Mouse (Mus musculus) CH12.LX (cell line): ENCODE data around the gene Tmed6. TPM values are rescaled to one million over a fixed set of nuclear protein-coding genes. Genes with fewer than 3 reads are reported as not detected.

Source experiments
- DNase-seq: peaks from one replicate; pipeline ENCODE4 v3.0.0-alpha.2; 2013; ENCODE audit errors: extremely low read depth
- H3K27ac ChIP-seq: 2 replicates; pipeline ENCODE4 v1.5.1; 2012; ENCODE audit warnings: low read depth, mild to moderate bottlenecking, control low read depth, moderate library complexity; ENCODE audit not compliant: insufficient read depth
- H3K27me3 ChIP-seq: replicated peaks from 2 replicates; pipeline ENCODE3; 2012; ENCODE audit warnings: inconsistent platforms
- H3K36me3 ChIP-seq, 2 experiments: replicated peaks in 1 of 2; 2 replicates each; pipeline versions ENCODE3 to v1.6.1; 2012; ENCODE audit warnings: inconsistent platforms in 1 of 2, low read length in 1 of 2, mild to moderate bottlenecking in 1 of 2, mixed read lengths in 1 of 2, moderate library complexity in 1 of 2; ENCODE audit not compliant: control insufficient read depth in 1 of 2, insufficient read depth in 1 of 2
- H3K4me1 ChIP-seq, 2 experiments: 2 replicates each; pipeline ENCODE4 v1.6.1; 2012; ENCODE audit warnings: inconsistent platforms in 1 of 2, moderate library complexity in 1 of 2; ENCODE audit not compliant: insufficient read depth in 2 of 2, control insufficient read depth in 1 of 2
- H3K4me2 ChIP-seq: 2 replicates; pipeline ENCODE4 v1.6.1; 2012; ENCODE audit warnings: low read depth, mild to moderate bottlenecking, control low read depth; ENCODE audit not compliant: poor library complexity, insufficient read depth, severe bottlenecking
- H3K4me3 ChIP-seq, 3 experiments: fragments of 150-350 bp in 1 of 3; sonication (generic) in 1 of 3; replicated peaks in 1 of 3; 2 replicates each; pipeline versions ENCODE3 to v1.5.1; 2011 to 2012; ENCODE audit warnings: low read depth in 2 of 3, low read length in 2 of 3, mild to moderate bottlenecking in 2 of 3, moderate library complexity in 2 of 3, control low read depth in 1 of 3, improper control_type of control experiment in 1 of 3, inconsistent platforms in 1 of 3, mixed read lengths in 1 of 3; ENCODE audit not compliant: poor library complexity in 1 of 3
- H3K79me2 ChIP-seq: replicated peaks from 2 replicates; pipeline ENCODE4 v1.6.1; 2012; ENCODE audit warnings: mild to moderate bottlenecking, moderate library complexity; ENCODE audit not compliant: control insufficient read depth, poor library complexity, insufficient read depth, severe bottlenecking; ENCODE audit errors: extremely low read depth
- H3K9ac ChIP-seq: 2 replicates; pipeline ENCODE4 v1.6.1; 2012; ENCODE audit warnings: low read depth, mild to moderate bottlenecking, control low read depth, moderate library complexity; ENCODE audit not compliant: insufficient read depth
- H3K9me3 ChIP-seq: replicated peaks from 2 replicates; pipeline ENCODE3; 2012; ENCODE audit warnings: low read length, inconsistent platforms, mixed read lengths
- CHD1 ChIP-seq: IDR thresholded peaks from 2 replicates; pipeline ENCODE4 v1.6.1; 2012; ENCODE audit warnings: low read depth, low read length, improper control_type of control experiment, inconsistent platforms
- CTCF ChIP-seq, 2 experiments: IDR thresholded peaks in 1 of 2; conservative IDR thresholded peaks in 1 of 2; 2 replicates each; pipeline ENCODE4 v1.5.1; 2011 to 2012; ENCODE audit warnings: low read depth in 2 of 2, low read length in 2 of 2, improper control_type of control experiment in 1 of 2, inconsistent platforms in 1 of 2, mild to moderate bottlenecking in 1 of 2, moderate library complexity in 1 of 2
- ELF1 ChIP-seq: IDR thresholded peaks from 2 replicates; pipeline ENCODE4 v1.6.1; 2014; ENCODE audit warnings: low read depth, mild to moderate bottlenecking, inconsistent platforms, low read length, improper control_type of control experiment
- EP300 ChIP-seq: IDR thresholded peaks from 2 replicates; pipeline ENCODE4 v1.6.1; 2011; ENCODE audit warnings: low read length, improper control_type of control experiment
- ETS1 ChIP-seq: conservative IDR thresholded peaks from 2 replicates; pipeline ENCODE4 v1.6.1; 2012; ENCODE audit warnings: low read depth, mild to moderate bottlenecking, inconsistent platforms, low read length, improper control_type of control experiment, moderate library complexity
- IRF4 ChIP-seq: IDR thresholded peaks from 2 replicates; pipeline ENCODE4 v1.6.1; 2014; ENCODE audit warnings: low read depth, mild to moderate bottlenecking, inconsistent platforms, low read length, improper control_type of control experiment
- JUN ChIP-seq: IDR thresholded peaks from 2 replicates; pipeline ENCODE4 v1.6.1; 2011; ENCODE audit warnings: low read depth, mild to moderate bottlenecking, low read length, improper control_type of control experiment, moderate library complexity; ENCODE audit not compliant: insufficient read depth
- JUND ChIP-seq: conservative IDR thresholded peaks from 2 replicates; pipeline ENCODE4 v1.6.1; 2011; ENCODE audit warnings: low read depth, low read length, improper control_type of control experiment
- KAT2A ChIP-seq: IDR thresholded peaks from 2 replicates; pipeline ENCODE4 v1.6.1; 2012; ENCODE audit warnings: low read length, improper control_type of control experiment, inconsistent platforms; ENCODE audit not compliant: insufficient replicate concordance
- MAFK ChIP-seq: IDR thresholded peaks from 2 replicates; pipeline ENCODE4 v1.6.1; 2011; ENCODE audit warnings: low read length, improper control_type of control experiment; ENCODE audit not compliant: insufficient replicate concordance
- MAX ChIP-seq: IDR thresholded peaks from 2 replicates; pipeline ENCODE4 v1.6.1; 2011; ENCODE audit warnings: low read length, improper control_type of control experiment
- MEF2A ChIP-seq: IDR thresholded peaks from 2 replicates; pipeline ENCODE4 v1.6.1; 2014; ENCODE audit warnings: low read depth, mild to moderate bottlenecking, inconsistent platforms, low read length, improper control_type of control experiment, borderline replicate concordance
- MXI1 ChIP-seq: IDR thresholded peaks from 2 replicates; pipeline ENCODE4 v1.6.1; 2011; ENCODE audit warnings: mild to moderate bottlenecking, low read depth, low read length, improper control_type of control experiment
- NRF1 ChIP-seq: IDR thresholded peaks from 2 replicates; pipeline ENCODE4 v1.6.1; 2014; ENCODE audit warnings: low read depth, mild to moderate bottlenecking, inconsistent platforms, low read length, improper control_type of control experiment, moderate library complexity
- PAX5 ChIP-seq: IDR thresholded peaks from 2 replicates; pipeline ENCODE4 v1.6.1; 2012; ENCODE audit warnings: low read length, inconsistent platforms, mixed read lengths
- POLR2A ChIP-seq: IDR thresholded peaks from 2 replicates; pipeline ENCODE4 v1.6.1; 2011; ENCODE audit warnings: low read depth, mild to moderate bottlenecking, improper control_type of control experiment, low read length
- RAD21 ChIP-seq: IDR thresholded peaks from 2 replicates; pipeline ENCODE4 v1.6.1; 2011; ENCODE audit warnings: low read depth, mild to moderate bottlenecking, low read length, improper control_type of control experiment, moderate library complexity
- RCOR1 ChIP-seq: conservative IDR thresholded peaks from 2 replicates; pipeline ENCODE4 v1.6.1; 2012; ENCODE audit warnings: low read depth, mild to moderate bottlenecking, inconsistent platforms, low read length, improper control_type of control experiment
- SMC3 ChIP-seq: IDR thresholded peaks from 2 replicates; pipeline ENCODE4 v1.6.1; 2011; ENCODE audit warnings: low read depth, low read length, improper control_type of control experiment
- TCF12 ChIP-seq: IDR thresholded peaks from 2 replicates; pipeline ENCODE4 v1.6.1; 2014; ENCODE audit warnings: low read depth, mild to moderate bottlenecking, inconsistent platforms, low read length, improper control_type of control experiment
- UBTF ChIP-seq: IDR thresholded peaks from 2 replicates; pipeline ENCODE4 v1.6.1; 2012; ENCODE audit warnings: low read depth, mild to moderate bottlenecking, inconsistent platforms, low read length, improper control_type of control experiment, moderate library complexity
- USF2 ChIP-seq: conservative IDR thresholded peaks from 2 replicates; pipeline ENCODE4 v1.6.1; 2011; ENCODE audit warnings: low read depth, low read length, improper control_type of control experiment
- ZC3H11A ChIP-seq: IDR thresholded peaks from 2 replicates; pipeline ENCODE4 v1.6.1; 2012; ENCODE audit warnings: low read depth, mild to moderate bottlenecking, inconsistent platforms, low read length, improper control_type of control experiment
- ZKSCAN1 ChIP-seq: IDR thresholded peaks from 2 replicates; pipeline ENCODE4 v1.6.1; 2012; ENCODE audit warnings: low read depth, inconsistent platforms, low read length, improper control_type of control experiment, borderline replicate concordance
- ZMIZ1 ChIP-seq: IDR thresholded peaks from 2 replicates; pipeline ENCODE4 v1.6.1; 2012; ENCODE audit warnings: low read depth, mild to moderate bottlenecking, inconsistent platforms, low read length, improper control_type of control experiment
- ZNF384 ChIP-seq: IDR thresholded peaks from 2 replicates; pipeline ENCODE4 v1.6.1; 2012; ENCODE audit warnings: low read depth, low read length, improper control_type of control experiment, inconsistent platforms
- dilution Hi-C: fragments of 300-500 bp; cut with MboI; formaldehyde crosslinking; loops from 2 replicates; pipeline ENCODE4 v1.14.3; 2020; ENCODE audit warnings: low sequenced_read_pairs; ENCODE audit not compliant: extremely low pct_unique_long_range_greater_than_20kb, extremely low pct_ligation_motif_present
- in situ Hi-C: fragments of 300-500 bp; cut with MboI; formaldehyde crosslinking; loops from 3 replicates; pipeline ENCODE4 v1.14.3; 2019; ENCODE audit warnings: low sequenced_read_pairs, low pct_ligation_motif_present, low pct_unique_long_range_greater_than_20kb, mixed read lengths
- polyA plus RNA-seq: library from polyadenylated mRNA; unstranded; fragments of >175 nt; gene quantifications from 2 replicates; pipeline ENCODE4 v1.2.1, GENCODE M21; 2012; ENCODE audit warnings: low read depth; ENCODE audit not compliant: insufficient read length
- total RNA-seq, 2 experiments: library from RNA; depleted of rRNA; stranded (reverse); fragments of 300-350 nt in 1 of 2; fragments of >200 nt in 1 of 2; gene quantifications; 2 replicates each; pipeline ENCODE4 v1.2.3; 2012 to 2014

Tmed6 gene
- total and polyA plus RNA-seq, 3 experiments: 0.36 to 0.97 TPM; not detected in 1

- in situ Hi-C loops (no loop called here), dilution Hi-C loops (no loop called here)
- H3K36me3 ChIP-seq: no peaks in the 10 kb centered on the region
- no peak for TF ChIP-seq SMC3
- H3K4me2 ChIP-seq: no peak overlapping the region
- no peak for DNase-seq
- H3K79me2 ChIP-seq: peaks cover 15% of the 10 kb centered on the region; the same call in 1 of the 2 replicates
- peaks cover 13 to 36% of the 10 kb centered on the region in 2 experiments for H3K4me1 ChIP-seq
- H3K4me3 ChIP-seq: no peak overlapping the region
- H3K27ac ChIP-seq: no peak overlapping the region
- H3K27me3 ChIP-seq: peaks cover 2% of the 10 kb centered on the region
- H3K9me3 ChIP-seq: no peaks in the 10 kb centered on the region
- no peak overlapping the region for H3K9ac ChIP-seq
Measured at GRCm38 (mm10) chr8:107029310-107029709, 36.1 kb downstream of the Tmed6 start.

GRCm38 (mm10) chr8:107023479-107023878 lies 42.0 kb downstream of the Tmed6 start:
- dilution Hi-C loops: no loop called here
- in situ Hi-C loops: no loop called here

GRCm38 (mm10) chr8:107014915-107015314 lies 50.5 kb downstream of the Tmed6 start:
- no peak for DNase-seq
- no peak overlapping the region for H3K9ac ChIP-seq
- no peak overlapping the region for H3K4me2 ChIP-seq
- H3K4me1 ChIP-seq: no peaks in the 10 kb centered on the region
- no peak overlapping the region for H3K27ac ChIP-seq
- TF ChIP-seq RCOR1 (no peak), MXI1 (no peak), CHD1 (no peak), ZC3H11A (no peak), USF2 (no peak), EP300 (no peak), NRF1 (no peak), PAX5 (no peak), RAD21 (no peak), MEF2A (no peak), IRF4 (no peak), CTCF (conservative IDR thresholded peaks at IDR 0.05 in 1 of 2, IDR thresholded peaks at IDR 0.05 in 1 of 2; ENCODE audit: low read depth in 2 of 2, low read length in 2 of 2) (no peak), ELF1 (no peak), MAX (no peak), ZNF384 (no peak), UBTF (no peak), MAFK (no peak), JUND (no peak), JUN (no peak), KAT2A (no peak)
- no peaks in the 10 kb centered on the region for H3K79me2 ChIP-seq
- H3K27me3 ChIP-seq: peaks cover 1% of the 10 kb centered on the region
- no peaks in the 10 kb centered on the region for H3K9me3 ChIP-seq
- in situ Hi-C loops: no loop called here
- no peak overlapping the region for H3K4me3 ChIP-seq
- H3K36me3 ChIP-seq: peaks cover 0 to 3% of the 10 kb centered on the region in 2 experiments
- dilution Hi-C loops: no loop called here

More at GRCm38 (mm10) chr8:107023479-107023878, 42.0 kb downstream of the Tmed6 start:
- no peaks in the 10 kb centered on the region for H3K36me3 ChIP-seq
- H3K9ac ChIP-seq: no peak overlapping the region
- no peak for DNase-seq
- TF ChIP-seq MEF2A (no peak), TCF12 (no peak), POLR2A (no peak), ZMIZ1 (no peak), IRF4 (peak; percentile 68; the same call in 1 of the 2 replicates), ELF1 (no peak), NRF1 (peak; percentile 57; the same call in 1 of the 2 replicates), JUN (peak; percentile 38; the same call in 1 of the 2 replicates), ZKSCAN1 (no peak), ZC3H11A (no peak), JUND (peak; percentile 46; the same call in 1 of the 2 replicates), ETS1 (peak; percentile 21; the same call in 1 of the 2 replicates), RAD21 (no peak)
- H3K4me2 ChIP-seq: no peak overlapping the region
- H3K27me3 ChIP-seq: peaks cover 5% of the 10 kb centered on the region
- peaks cover 7 to 8% of the 10 kb centered on the region in 2 experiments for H3K4me1 ChIP-seq
- no peak overlapping the region for H3K4me3 ChIP-seq
- no peak overlapping the region for H3K27ac ChIP-seq
- no peaks in the 10 kb centered on the region for H3K79me2 ChIP-seq
- no peaks in the 10 kb centered on the region for H3K9me3 ChIP-seq
